8 mouse cellular contexts compared by ENCODE assay signal in the genomic region with DNA sequence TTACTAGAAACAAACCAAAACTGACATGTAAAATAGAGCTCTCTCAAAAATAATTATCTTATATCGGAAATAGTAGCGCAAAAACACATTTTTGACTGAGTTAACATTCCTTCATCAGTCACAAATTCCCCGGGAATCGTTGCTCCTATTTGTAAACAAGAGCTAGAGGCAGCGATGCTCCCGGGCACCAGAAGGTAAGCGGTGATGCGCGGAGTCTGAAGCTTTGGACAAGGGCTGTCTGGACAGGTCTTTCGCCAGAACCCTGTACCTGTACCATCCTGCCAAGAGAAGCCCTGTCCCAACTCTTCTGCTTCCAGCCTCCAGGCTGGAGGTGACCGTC. TPM values are rescaled to one million over a fixed set of nuclear protein-coding genes. Genes with fewer than 3 reads are reported as not detected.
A peak's percentile ranks its signal among the peaks of the same experiment; 100 is the strongest.
DNase-seq lines count a peak whose midpoint lies in the region; ATAC-seq and TF ChIP-seq lines count a peak whose summit lies in the region.

No protein-coding gene starts in this region.

- no peaks in the 10 kb centered on the region for H3K9me3 ChIP-seq in kidney, embryonic 15.5 days (replicated peaks)
- H3K9me3 ChIP-seq in hindbrain, embryonic 14.5 days (ENCODE audit: control insufficient read depth, low read length) = no peaks in the 10 kb centered on the region
- no peaks in the 10 kb centered on the region for H3K9me3 ChIP-seq in midbrain, embryonic 15.5 days

- peak overlapping the region; percentile 51 for H3K4me3 ChIP-seq in kidney, embryonic 15.5 days (replicated peaks)
- peak overlapping the region; percentile 58 for H3K4me3 ChIP-seq in cortical plate, adult 2 months (ENCODE audit: insufficient read depth, low read length)
- H3K4me3 ChIP-seq in hindbrain, embryonic 14.5 days (replicated peaks; ENCODE audit: low read length) = peak overlapping the region; percentile 57
- H3K4me3 ChIP-seq in midbrain, embryonic 15.5 days = peak overlapping the region; percentile 45

- H3K27ac ChIP-seq in kidney, embryonic 15.5 days = no peak overlapping the region
- H3K27ac ChIP-seq in cortical plate, adult 2 months (ENCODE audit: insufficient read depth, low read length) = no peak overlapping the region
- H3K27ac ChIP-seq in hindbrain, embryonic 14.5 days = no peak overlapping the region
- no peak overlapping the region for H3K27ac ChIP-seq in midbrain, embryonic 15.5 days

- no peaks in the 10 kb centered on the region for H3K36me3 ChIP-seq in kidney, embryonic 15.5 days
- no peaks in the 10 kb centered on the region for H3K36me3 ChIP-seq in hindbrain, embryonic 14.5 days (replicated peaks; ENCODE audit: control insufficient read depth, insufficient read depth)
- no peaks in the 10 kb centered on the region for H3K36me3 ChIP-seq in midbrain, embryonic 15.5 days (replicated peaks)

- H3K4me1 ChIP-seq in kidney, embryonic 15.5 days = peaks cover 19% of the 10 kb centered on the region
- peaks cover 2% of the 10 kb centered on the region; the same call in 1 of the 2 replicates for H3K4me1 ChIP-seq in cortical plate, adult 2 months (ENCODE audit: control insufficient read depth, insufficient read depth, low read length)
- H3K4me1 ChIP-seq in hindbrain, embryonic 14.5 days (replicated peaks; ENCODE audit: control insufficient read depth, insufficient read depth, low read length) = peaks cover 16% of the 10 kb centered on the region
- peaks cover 19% of the 10 kb centered on the region for H3K4me1 ChIP-seq in midbrain, embryonic 15.5 days

- H3K4me2 ChIP-seq in kidney, embryonic 15.5 days = peak overlapping the region; percentile 99
- H3K4me2 ChIP-seq in hindbrain, embryonic 14.5 days (replicated peaks) = peak overlapping the region; percentile 99
- H3K4me2 ChIP-seq in midbrain, embryonic 15.5 days = peak overlapping the region; percentile 80

- TF ChIP-seq POLR2A in cortical plate, adult 2 months (IDR thresholded peaks at IDR 0.05; ENCODE audit: extremely low read depth, insufficient read depth, low read length) = no peak

- 10% methylated on average over 11 of the region's 11 CpGs for WGBS in kidney, embryonic 15.5 days
- 13% methylated on average over 11 of the region's 11 CpGs for WGBS in hindbrain, embryonic 14.5 days
- WGBS in midbrain, embryonic 15.5 days = 10% methylated on average over 11 of the region's 11 CpGs

- TF ChIP-seq CTCF in cortical plate, adult 2 months (IDR thresholded peaks at IDR 0.05; ENCODE audit: extremely low read depth, insufficient read depth, low read length) = no peak

- peak; percentile 19 for ATAC-seq in kidney, embryonic 15.5 days (replicated peaks; ENCODE audit: low FRiP score)
- no peak for ATAC-seq in hindbrain, embryonic 14.5 days (ENCODE audit: low FRiP score)
- ATAC-seq in midbrain, embryonic 15.5 days (replicated peaks) = peak; percentile 6; the same call in 1 of the 2 replicates

- no peak overlapping the region for H3K9ac ChIP-seq in kidney, embryonic 15.5 days
- peak overlapping the region; percentile 73 for H3K9ac ChIP-seq in hindbrain, embryonic 14.5 days
- H3K9ac ChIP-seq in midbrain, embryonic 15.5 days = 0 out of 2 replicates have a peak overlapping the region, but pooled peaks have one; percentile 39

- peaks cover 34% of the 10 kb centered on the region for H3K27me3 ChIP-seq in kidney, embryonic 15.5 days
- peaks cover 30% of the 10 kb centered on the region for H3K27me3 ChIP-seq in hindbrain, embryonic 14.5 days (ENCODE audit: control insufficient read depth, insufficient read depth, low read length)
- H3K27me3 ChIP-seq in midbrain, embryonic 15.5 days (replicated peaks) = peaks cover 16% of the 10 kb centered on the region

- DNase-seq in kidney, postnatal 36 days = no peak
- peak; percentile 36 for DNase-seq in hindbrain, embryonic 14.5 days (ENCODE audit: low spot score)
- no peak for DNase-seq in yolk sac, embryonic 10.5 days (ENCODE audit: low spot score)
- DNase-seq in cerebellum, adult 8-10 months = no peak
- DNase-seq in adrenal gland, postnatal 4 days (ENCODE audit: low spot score in 2 of 2) = no peak

RNA-seq across cellular contexts. Expression of gene Gpr176, which starts 0.7 kb away (rescaled TPM):
- 1.1 and 1.4 TPM in 2 replicates for polyA plus RNA-seq in kidney, embryonic 15.5 days (2015; fragmentation: Nextera tagmentation; extraction: Ambion mirVana)
- polyA plus RNA-seq in cortical plate, adult 2 months (2012; rRNA removed) = 4.1 and 4.3 TPM in 2 replicates
- 7.7 and 10.3 TPM in 2 replicates for polyA plus RNA-seq in hindbrain, embryonic 14.5 days (2014; fragmentation: Nextera tagmentation; extraction: Ambion mirVana)
- 6.5 and 6.8 TPM in 2 replicates for polyA plus RNA-seq in midbrain, embryonic 15.5 days (2015; fragmentation: Nextera tagmentation; extraction: Ambion mirVana)
- total RNA-seq in adrenal gland, postnatal 4 days (2021) = 1 to 10 TPM; 2.8 to 3.2 TPM

RNA-seq across cellular contexts. Expression of gene Eif2ak4, which starts 15.9 kb away (rescaled TPM):
- 12.3 and 13.8 TPM in 2 replicates for polyA plus RNA-seq in kidney, embryonic 15.5 days (2015; fragmentation: Nextera tagmentation; extraction: Ambion mirVana)
- 18.7 and 20.3 TPM in 2 replicates for polyA plus RNA-seq in cortical plate, adult 2 months (2012; rRNA removed)
- 9.1 and 9.5 TPM in 2 replicates for polyA plus RNA-seq in hindbrain, embryonic 14.5 days (2014; fragmentation: Nextera tagmentation; extraction: Ambion mirVana)
- 8.5 and 10.0 TPM in 2 replicates for polyA plus RNA-seq in midbrain, embryonic 15.5 days (2015; fragmentation: Nextera tagmentation; extraction: Ambion mirVana)
- 10 to 100 TPM; 25.1 to 29.5 TPM for total RNA-seq in adrenal gland, postnatal 4 days (2021)
